16 mouse cellular contexts compared by ENCODE assay signal in the genomic region with DNA sequence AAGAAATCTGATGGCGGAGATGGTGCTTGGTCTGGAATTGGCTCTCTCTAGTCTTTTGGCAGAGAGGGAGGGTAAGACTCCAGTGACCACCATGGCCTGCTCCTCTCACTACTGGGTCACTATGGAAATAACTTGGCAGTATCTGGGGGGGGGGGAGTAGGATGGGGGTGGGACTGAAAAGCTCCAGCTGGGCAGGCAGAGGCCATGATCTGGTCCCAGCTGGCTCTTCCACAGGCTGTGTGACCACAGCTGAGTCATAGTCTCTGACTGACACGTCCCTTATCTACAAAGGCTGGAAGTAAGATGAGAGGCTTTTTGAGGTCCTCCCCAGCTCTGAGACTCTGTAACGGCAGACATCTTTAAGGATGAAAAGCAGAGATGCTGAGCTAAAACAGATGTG. TPM values are rescaled to one million over a fixed set of nuclear protein-coding genes. Genes with fewer than 3 reads are reported as not detected.
DNase-seq lines count a peak whose midpoint lies in the region; ATAC-seq and TF ChIP-seq lines count a peak whose summit lies in the region.
"Had no signal": no experiment of that assay in that cellular context is flagged by ENCODE, and none has a peak within 500 bp of the region (broad histone marks: within the 10 kb centered on the region; RNA-seq: fewer than 3 reads in every experiment).

No protein-coding gene starts in this region.

- H3K36me3 ChIP-seq in forebrain, embryonic 13.5 days (ENCODE audit: poor library complexity, severe bottlenecking), result no peaks in the 10 kb centered on the region
- H3K36me3 ChIP-seq: intestine, embryonic 15.5 days; limb, embryonic 12.5 days had no signal

- H3K4me2 ChIP-seq in forebrain, embryonic 13.5 days, result no peak overlapping the region
- H3K4me2 ChIP-seq: intestine, embryonic 15.5 days; limb, embryonic 12.5 days had no signal

- peak; percentile 69 for DNase-seq in adrenal gland, adult 2 months
- DNase-seq in adrenal gland, postnatal 10 days, result no peak
- no peak for DNase-seq in layer of hippocampus, adult 2 months (ENCODE audit: low spot score in 2 of 2)
- DNase-seq in layer of hippocampus, adult 9-10 months (ENCODE audit: low spot score), result no peak
- peak; percentile 84 for DNase-seq in 3T3-L1 (ENCODE audit: low read depth, low spot score)
- no peak for DNase-seq in right cerebral cortex, adult 2 months (ENCODE audit: low spot score in 2 of 2)
- DNase-seq: B cell, adult 2 months; cerebellum, postnatal 14 days; heart, postnatal 14 days; spleen, adult 18-20 months had no signal

- no peak for TF ChIP-seq CTCF in layer of hippocampus, adult 2 months (conservative IDR thresholded peaks at IDR 0.05)

- no peaks in the 10 kb centered on the region for H3K9me3 ChIP-seq in forebrain, embryonic 13.5 days (replicated peaks)
- H3K9me3 ChIP-seq: intestine, embryonic 15.5 days; limb, embryonic 12.5 days had no signal

- H3K27ac ChIP-seq in layer of hippocampus, adult 2 months, result peak overlapping the region; percentile 48; the same call in 1 of the 2 replicates
- H3K27ac ChIP-seq in forebrain, embryonic 13.5 days, result no peak overlapping the region
- H3K27ac ChIP-seq: intestine, embryonic 15.5 days; limb, embryonic 12.5 days; stomach, postnatal 0 days had no signal

- 0 out of 2 replicates have a peak, but pooled peaks cover 7% of the 10 kb centered on the region for H3K4me1 ChIP-seq in forebrain, embryonic 13.5 days

- peaks cover 9% of the 10 kb centered on the region; the same call in 1 of the 2 replicates for H3K27me3 ChIP-seq in forebrain, embryonic 13.5 days
- H3K27me3 ChIP-seq: intestine, embryonic 15.5 days had no signal

- no peak overlapping the region for H3K9ac ChIP-seq in forebrain, embryonic 13.5 days
- H3K9ac ChIP-seq: intestine, embryonic 15.5 days; limb, embryonic 12.5 days had no signal

- 79% methylated on average over 3 of the region's 3 CpGs for WGBS in forebrain, embryonic 13.5 days

- no peak overlapping the region for H3K4me3 ChIP-seq in layer of hippocampus, adult 2 months
- H3K4me3 ChIP-seq in forebrain, embryonic 13.5 days, result no peak overlapping the region
- H3K4me3 ChIP-seq: intestine, embryonic 15.5 days; left cerebral cortex, adult 2 months; limb, embryonic 12.5 days had no signal

- ATAC-seq in common myeloid progenitor, adult 5-6 weeks (replicated peaks; ENCODE audit: low read depth, poor library complexity, severe bottlenecking), result peak; percentile 46; the same call in 1 of the 2 replicates
- ATAC-seq in forebrain, embryonic 13.5 days, result no peak
- ATAC-seq: intestine, embryonic 15.5 days had no signal

RNA-seq across cellular contexts. Expression of gene Lif, which starts 40.4 kb away (rescaled TPM):
- total RNA-seq in adrenal gland, adult 2 months (2021), result under 1 TPM; 0.06 to 0.24 TPM
- polyA plus RNA-seq in adrenal gland, adult 2 months (2012; rRNA removed), result 0.43 and 1.0 TPM in 2 replicates
- under 1 TPM; 0.30 to 0.69 TPM for total RNA-seq in adrenal gland, postnatal 10 days (2021)
- 1 to 10 TPM in 1 of 2 experiments, under 1 TPM in 1; 0.92 to 1.7 TPM for total RNA-seq in layer of hippocampus, adult 2 months (2021)
- 0.63 and 1.1 TPM in 2 replicates for total RNA-seq in common myeloid progenitor, adult 5-6 weeks (2017)
- polyA plus RNA-seq in forebrain, embryonic 13.5 days (2015; fragmentation: Nextera tagmentation; extraction: Ambion mirVana), result 0.04 TPM in 1 of 2 replicates, not detected in the other

Comparison
In these comparisons a context has a peak if more than half of its experiments do, and no peak if none do; other contexts are left out.
1. DNase-seq: peak in adrenal gland, adult 2 months (single experiment) and 3T3-L1 (single experiment); none in adrenal gland, postnatal 10 days (single experiment), layer of hippocampus, adult 2 months (0 of 2), layer of hippocampus, adult 9-10 months (single experiment) and right cerebral cortex, adult 2 months (0 of 2).